Mouse (Mus musculus) heart, embryonic 10.5 days (tissue): ENCODE measurements at regions not wholly inside any gene's neighbourhood (a gene's known extent, or its start where the extent isn't known, plus 50 kb on each side); places are given as distances from the start of the nearest gene placed in this dataset.
A peak's percentile ranks its signal among the peaks of the same experiment; 100 is the strongest.

Source experiments
- DNase-seq: peaks from one replicate; pipeline ENCODE4 v3.0.0-alpha.2; 2017; ENCODE audit warnings: low spot score
- H3K27ac ChIP-seq: fragments of 300-500 bp; sonication (generic); 2 replicates; pipeline ENCODE4 v1.5.1; 2016; ENCODE audit warnings: mild to moderate bottlenecking
- H3K27me3 ChIP-seq: fragments of 300-500 bp; sonication (generic); 2 replicates; pipeline ENCODE4 v1.6.1; 2016; ENCODE audit warnings: mild to moderate bottlenecking; ENCODE audit not compliant: poor library complexity, insufficient read depth, severe bottlenecking
- H3K36me3 ChIP-seq: fragments of 300-500 bp; sonication (generic); 2 replicates; pipeline ENCODE4 v1.6.1; 2016; ENCODE audit warnings: mild to moderate bottlenecking, moderate library complexity
- H3K4me1 ChIP-seq: fragments of 300-500 bp; sonication (generic); 2 replicates; pipeline ENCODE4 v1.6.1; 2016; ENCODE audit warnings: mild to moderate bottlenecking
- H3K4me3 ChIP-seq: fragments of 300-500 bp; sonication (generic); 2 replicates; pipeline ENCODE4 v1.5.1; 2016; ENCODE audit warnings: mild to moderate bottlenecking, moderate library complexity
- H3K9me3 ChIP-seq: fragments of 300-500 bp; sonication (generic); 2 replicates; pipeline ENCODE4 v1.6.1; 2016; ENCODE audit warnings: mild to moderate bottlenecking, moderate library complexity
- WGBS: fragments of 180-500 bp; shearing (Covaris S2); methylation state at CpG from one replicate; pipeline ENCODE4 v1.1.7; 2016; 5-methylcytosine and 5-hydroxymethylcytosine counted together

- no peaks in the 10 kb centered on the region for H3K9me3 ChIP-seq
- 74% methylated on average over 2 of the region's 2 CpGs for WGBS
- no peak overlapping the region for H3K27ac ChIP-seq
- no peaks in the 10 kb centered on the region for H3K4me1 ChIP-seq
- H3K27me3 ChIP-seq: no peaks in the 10 kb centered on the region
- no peak overlapping the region for H3K4me3 ChIP-seq
- no peak for DNase-seq
- no peaks in the 10 kb centered on the region for H3K36me3 ChIP-seq
Observed at GRCm38 (mm10) chr4:92574586-92574985, 383.0 kb upstream of the Gm12666 start.

GRCm38 (mm10) chr4:92565357-92565756 is 373.8 kb upstream of the Gm12666 start:
- WGBS: 74% methylated on average over 2 of the region's 2 CpGs
- no peak overlapping the region for H3K27ac ChIP-seq
- DNase-seq: no peak

GRCm38 (mm10) chr4:92555186-92555585 is 363.6 kb upstream of the Gm12666 start:
- no peak overlapping the region for H3K4me3 ChIP-seq
- no peaks in the 10 kb centered on the region for H3K9me3 ChIP-seq
- no peaks in the 10 kb centered on the region for H3K36me3 ChIP-seq
- WGBS: 50% methylated on average over 1 of the region's 1 CpGs
- no peaks in the 10 kb centered on the region for H3K27me3 ChIP-seq
- DNase-seq: no peak
- no peak overlapping the region for H3K27ac ChIP-seq
- H3K4me1 ChIP-seq: no peaks in the 10 kb centered on the region

More at GRCm38 (mm10) chr4:92565357-92565756, 373.8 kb upstream of the Gm12666 start:
- Histone ChIP-seq H3K9me3 (no peaks in the 10 kb centered on the region), H3K4me3 (no peak overlapping the region), H3K36me3 (no peaks in the 10 kb centered on the region), H3K4me1 (no peaks in the 10 kb centered on the region), H3K27me3 (no peaks in the 10 kb centered on the region)

- H3K27me3 ChIP-seq: no peaks in the 10 kb centered on the region
- H3K4me1 ChIP-seq: no peaks in the 10 kb centered on the region
- H3K27ac ChIP-seq: no peak overlapping the region
- 0 out of 2 replicates have a peak, but pooled peaks cover 3% of the 10 kb centered on the region for H3K9me3 ChIP-seq
- no peak for DNase-seq
- no peak overlapping the region for H3K4me3 ChIP-seq
- H3K36me3 ChIP-seq: no peaks in the 10 kb centered on the region
Observed at GRCm38 (mm10) chr4:92542089-92542488, 350.5 kb upstream of the Gm12666 start.

GRCm38 (mm10) chr4:92538296-92538695 is 346.7 kb upstream of the Gm12666 start:
- 0 out of 2 replicates have a peak, but pooled peaks cover 3% of the 10 kb centered on the region for H3K9me3 ChIP-seq
- no peak for DNase-seq
- H3K4me1 ChIP-seq: no peaks in the 10 kb centered on the region
- no peak overlapping the region for H3K4me3 ChIP-seq
- no peaks in the 10 kb centered on the region for H3K36me3 ChIP-seq
- 80% methylated on average over 9 of the region's 9 CpGs for whole genome bisulfite sequencing
- no peak overlapping the region for H3K27ac ChIP-seq
- no peaks in the 10 kb centered on the region for H3K27me3 ChIP-seq

- H3K4me3 ChIP-seq: no peak overlapping the region
- no peaks in the 10 kb centered on the region for H3K4me1 ChIP-seq
- no peak for DNase-seq
- H3K27me3 ChIP-seq: no peaks in the 10 kb centered on the region
- H3K27ac ChIP-seq: no peak overlapping the region
- H3K9me3 ChIP-seq: no peaks in the 10 kb centered on the region
- H3K36me3 ChIP-seq: no peaks in the 10 kb centered on the region
Observed at GRCm38 (mm10) chr4:92502010-92502409, 310.5 kb upstream of the Gm12666 start.

- H3K9me3 ChIP-seq: no peaks in the 10 kb centered on the region
- H3K4me3 ChIP-seq: no peak overlapping the region
- H3K36me3 ChIP-seq: no peaks in the 10 kb centered on the region
- WGBS: 71% methylated on average over 5 of the region's 5 CpGs
- no peaks in the 10 kb centered on the region for H3K27me3 ChIP-seq
- peak; percentile 54 for DNase-seq
- H3K27ac ChIP-seq: no peak overlapping the region
- H3K4me1 ChIP-seq: no peaks in the 10 kb centered on the region
Observed at GRCm38 (mm10) chr4:92500168-92500567, 308.6 kb upstream of the Gm12666 start.

- H3K4me3 ChIP-seq: no peak overlapping the region
- no peaks in the 10 kb centered on the region for H3K36me3 ChIP-seq
- no peak for DNase-seq
- no peaks in the 10 kb centered on the region for H3K9me3 ChIP-seq
- no peaks in the 10 kb centered on the region for H3K4me1 ChIP-seq
- H3K27ac ChIP-seq: no peak overlapping the region
- no peaks in the 10 kb centered on the region for H3K27me3 ChIP-seq
Observed at GRCm38 (mm10) chr4:92486603-92487002, 295.1 kb upstream of the Gm12666 start.

GRCm38 (mm10) chr4:92458186-92458585 is 266.6 kb upstream of the Gm12666 start:
- Histone ChIP-seq H3K36me3 (no peaks in the 10 kb centered on the region), H3K4me1 (no peaks in the 10 kb centered on the region), H3K27ac (no peak overlapping the region), H3K4me3 (no peak overlapping the region), H3K27me3 (no peaks in the 10 kb centered on the region), H3K9me3 (no peaks in the 10 kb centered on the region)
- DNase-seq: no peak
